Mouse (Mus musculus): ENCODE results near the gene Olfr1353. TPM values are rescaled to one million over a fixed set of nuclear protein-coding genes. Genes with fewer than 3 reads are reported as not detected.
"Not testable (repeated sequence)": the region's sequence is repeated elsewhere in the genome, so short reads cannot be mapped to it uniquely, and the experiment has no call there.

Gene Olfr1353
- not detected in 2 replicates for polyA plus RNA-seq (2015; fragmentation: Nextera tagmentation; extraction: Ambion mirVana)

GRCm38 (mm10) chr10:78963009-78963408 is at the start of gene Olfr1353:
TSS of gene Olfr1353 (plus strand) at chr10:78963309.
- not testable (repeated sequence) for DNase-seq; H3K9ac ChIP-seq; H3K4me3 ChIP-seq (replicated peaks); H3K36me3 ChIP-seq; H3K9me3 ChIP-seq (replicated peaks); H3K27ac ChIP-seq; H3K4me1 ChIP-seq (replicated peaks); ATAC-seq (ENCODE audit: low read depth); H3K27me3 ChIP-seq; H3K4me2 ChIP-seq

- 68% methylated on average over 1 of the region's 1 CpGs for WGBS (ENCODE audit: insufficient replicate concordance)
- H3K9me3 ChIP-seq (replicated peaks); H3K4me2 ChIP-seq; DNase-seq; H3K4me3 ChIP-seq (replicated peaks); H3K27me3 ChIP-seq; H3K4me1 ChIP-seq (replicated peaks); ATAC-seq (ENCODE audit: low read depth); H3K9ac ChIP-seq; H3K27ac ChIP-seq; H3K36me3 ChIP-seq: not testable (repeated sequence)
These were observed 12.8 kb upstream of the Olfr1353 start, which contains the start of gene Olfr8 for GRCm38 (mm10) chr10:78950336-78950735. TSS of gene Olfr8 (plus strand) at chr10:78950636.

DNA sequence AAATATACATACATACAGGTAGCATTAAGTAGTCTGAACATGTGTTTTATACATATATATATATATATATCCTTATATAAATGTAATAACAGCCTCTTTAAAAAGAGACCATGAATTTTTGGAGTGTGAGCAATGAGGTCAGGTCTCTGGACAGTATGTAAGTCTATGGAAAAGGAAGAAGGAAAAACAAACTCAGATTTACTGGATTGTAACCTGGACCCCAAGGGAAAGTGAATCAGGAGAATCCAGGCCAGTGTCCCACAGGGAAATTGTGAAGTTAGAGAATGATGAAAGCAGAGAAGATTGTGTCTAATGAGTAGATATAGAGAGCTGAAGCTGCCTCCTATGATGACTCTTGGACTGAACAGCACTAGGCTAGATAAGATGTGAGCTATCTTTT is 17.6 kb downstream of the Olfr1353 start, which contains the start of gene Olfr1352:
Gene Olfr1352, plus strand, starts transcription at position 301 of the 400 bp plus-strand sequence.
- no peak within 1 kb of the TSS for H3K4me2 ChIP-seq
- H3K4me3 ChIP-seq (replicated peaks) = no peak within 1 kb of the TSS
- no peak within 1 kb of the TSS for H3K9ac ChIP-seq
- H3K4me1 ChIP-seq (replicated peaks) = no peaks in the 10 kb centered on the region
- H3K36me3 ChIP-seq = no peaks in the 10 kb centered on the region
- H3K27me3 ChIP-seq = no peaks in the 10 kb centered on the region
- H3K9me3 ChIP-seq (replicated peaks) = no peaks in the 10 kb centered on the region
- H3K27ac ChIP-seq = no peak within 1 kb of the TSS
- ATAC-seq (ENCODE audit: low read depth) (no peak), DNase-seq (no peak)

- H3K9ac ChIP-seq = no peak within 1 kb of the TSS
- H3K4me1 ChIP-seq (replicated peaks) = no peaks in the 10 kb centered on the region
- no peak within 1 kb of the TSS for H3K4me2 ChIP-seq
- DNase-seq = no peak
- no peaks in the 10 kb centered on the region for H3K27me3 ChIP-seq
- no peaks in the 10 kb centered on the region for H3K9me3 ChIP-seq (replicated peaks)
- ATAC-seq (ENCODE audit: low read depth) = no peak
- H3K4me3 ChIP-seq (replicated peaks) = no peak within 1 kb of the TSS
- no peaks in the 10 kb centered on the region for H3K36me3 ChIP-seq
- 29% methylated on average over 1 of the region's 1 CpGs for WGBS (ENCODE audit: insufficient replicate concordance)
- no peak within 1 kb of the TSS for H3K27ac ChIP-seq
These were observed 49.1 kb downstream of the Olfr1353 start, which contains the start of gene Olfr1351 for GRCm38 (mm10) chr10:79012172-79012571. TSS of gene Olfr1351 (plus strand) at chr10:79012472.

Other genes with a start within 250 kb of the Olfr1353 start
- gene Casp14, start 245.0 kb upstream of the Olfr1353 start, polyA plus RNA-seq (2015; fragmentation: Nextera tagmentation; extraction: Ambion mirVana) = not detected in 2 replicates
- gene Ccdc105, start 210.2 kb upstream of the Olfr1353 start, polyA plus RNA-seq (2015; fragmentation: Nextera tagmentation; extraction: Ambion mirVana) = not detected in 2 replicates
- gene Slc1a6, start 182.8 kb upstream of the Olfr1353 start, polyA plus RNA-seq (2015; fragmentation: Nextera tagmentation; extraction: Ambion mirVana) = 0.28 and 0.38 TPM in 2 replicates
- gene Olfr1356, start 111.1 kb upstream of the Olfr1353 start, polyA plus RNA-seq (2015; fragmentation: Nextera tagmentation; extraction: Ambion mirVana) = not detected in 2 replicates
- not detected in 2 replicates for gene Olfr1355, start 87.8 kb upstream of the Olfr1353 start, polyA plus RNA-seq (2015; fragmentation: Nextera tagmentation; extraction: Ambion mirVana)
- not detected in 2 replicates for gene Olfr1354, start 50.1 kb upstream of the Olfr1353 start, polyA plus RNA-seq (2015; fragmentation: Nextera tagmentation; extraction: Ambion mirVana)
- not detected in 2 replicates for gene Olfr8, start 12.7 kb upstream of the Olfr1353 start, polyA plus RNA-seq (2015; fragmentation: Nextera tagmentation; extraction: Ambion mirVana)
- gene Olfr1352, start 17.7 kb downstream of the Olfr1353 start, polyA plus RNA-seq (2015; fragmentation: Nextera tagmentation; extraction: Ambion mirVana) = not detected in 2 replicates
- not detected in 2 replicates for gene Olfr1351, start 49.2 kb downstream of the Olfr1353 start, polyA plus RNA-seq (2015; fragmentation: Nextera tagmentation; extraction: Ambion mirVana)
- 0.06 TPM in 1 of 2 replicates, not detected in the other for gene Olfr57, start 65.4 kb downstream of the Olfr1353 start, polyA plus RNA-seq (2015; fragmentation: Nextera tagmentation; extraction: Ambion mirVana)
- 3.7 and 4.9 TPM in 2 replicates for gene 2610008E11Rik, start 134.3 kb downstream of the Olfr1353 start, polyA plus RNA-seq (2015; fragmentation: Nextera tagmentation; extraction: Ambion mirVana)
- not detected in 2 replicates for gene Vmn2r80, start 185.5 kb downstream of the Olfr1353 start, polyA plus RNA-seq (2015; fragmentation: Nextera tagmentation; extraction: Ambion mirVana)